Mouse (Mus musculus) gastrocnemius, postnatal 4 days (tissue): Measurements from ENCODE around the gene Wdr45b. TPM values are rescaled to one million over a fixed set of nuclear protein-coding genes. Genes with fewer than 3 reads are reported as not detected.
"Not testable (repeated sequence)": the region's sequence is repeated elsewhere in the genome, so short reads cannot be mapped to it uniquely, and the experiment has no call there.

Experiments
- DNase-seq, 2 experiments: peaks; one replicate each; pipeline ENCODE4 v3.0.0; 2021 to 2022; ENCODE audit warnings: low spot score in 2 of 2, mixed read lengths in 2 of 2
- long read RNA-seq, 2 experiments: library from polyadenylated mRNA; stranded (forward); transcript quantifications; one replicate each; pipeline ENCODE4 v2.0.0; 2021
- total RNA-seq, 2 experiments: library from RNA; stranded (reverse); gene quantifications; 2 replicates each; pipeline ENCODE4 v1.2.3; 2021

Wdr45b gene
- 10 to 100 TPM; 60.8 to 61.9 TPM for total RNA-seq
- long read RNA-seq, experiment 1, transcript Wdr45b-201 (10 exons, 2,321 nt) = major isoform, 106 of 134 reads
- long read RNA-seq, experiment 1, partial matches to known transcripts = 8 of 134 reads
- long read RNA-seq, experiment 1, other reads (novel, unspliced or antisense) = 20 of 134 reads
- long read RNA-seq, experiment 2, transcript Wdr45b-201 (10 exons, 2,321 nt) = major isoform, 104 of 116 reads
- long read RNA-seq, experiment 2, partial matches to known transcripts = 1 of 116 reads
- long read RNA-seq, experiment 2, other reads (novel, unspliced or antisense) = 11 of 116 reads

- DNase-seq = peak; percentile 95 to 99
These were observed at the start of gene Wdr45b for GRCm38 (mm10) chr11:121354091-121354707. TSS of gene Wdr45b (minus strand) at chr11:121354445.

GRCm38 (mm10) chr11:121392405-121392804, 38.2 kb upstream of the Wdr45b start:
- no peak for DNase-seq

GRCm38 (mm10) chr11:121390793-121391192, 36.5 kb upstream of the Wdr45b start:
- no peak for DNase-seq

- DNase-seq = no peak
These were observed 34.3 kb upstream of the Wdr45b start for GRCm38 (mm10) chr11:121388554-121388945.

- DNase-seq = peak; percentile 78 to 94
These were observed 33.7 kb upstream of the Wdr45b start, which contains the start of gene Rab40b for GRCm38 (mm10) chr11:121387750-121388553. TSS of gene Rab40b (minus strand) at chr11:121388251.

- no peak for DNase-seq
These were observed 26.0 kb upstream of the Wdr45b start for GRCm38 (mm10) chr11:121380294-121380693.

GRCm38 (mm10) chr11:121378644-121379043, 24.4 kb upstream of the Wdr45b start:
- DNase-seq = no peak

- no peak for DNase-seq
These were observed 19.1 kb upstream of the Wdr45b start for GRCm38 (mm10) chr11:121373305-121373704.

GRCm38 (mm10) chr11:121370337-121370994, 16.2 kb upstream of the Wdr45b start:
- DNase-seq = no peak

GRCm38 (mm10) chr11:121369622-121370021, 15.4 kb upstream of the Wdr45b start:
- DNase-seq = peak in 1 of 2 experiments; percentile 36

- no peak for DNase-seq
These were observed 14.5 kb upstream of the Wdr45b start for GRCm38 (mm10) chr11:121368731-121369130.

GRCm38 (mm10) chr11:121367170-121367707, 13.0 kb upstream of the Wdr45b start:
- no peak for DNase-seq

GRCm38 (mm10) chr11:121362212-121362611, 8.0 kb upstream of the Wdr45b start:
- DNase-seq = peak in 1 of 2 experiments; percentile 18

- DNase-seq = peak in 1 of 2 experiments; percentile 30
These were observed 737 bp downstream of the Wdr45b start for GRCm38 (mm10) chr11:121353326-121354090.

- DNase-seq = not testable (repeated sequence)
These were observed 5.5 kb downstream of the Wdr45b start for GRCm38 (mm10) chr11:121348727-121349126.

- DNase-seq = no peak
These were observed 6.1 kb downstream of the Wdr45b start for GRCm38 (mm10) chr11:121348166-121348565.

GRCm38 (mm10) chr11:121347036-121347435, 7.2 kb downstream of the Wdr45b start:
- DNase-seq = peak in 1 of 2 experiments; percentile 31

- DNase-seq = not testable (repeated sequence)
These were observed 11.8 kb downstream of the Wdr45b start for GRCm38 (mm10) chr11:121342423-121342822.

GRCm38 (mm10) chr11:121340287-121340686, 14.0 kb downstream of the Wdr45b start:
- DNase-seq = no peak

- DNase-seq = no peak
These were observed 14.6 kb downstream of the Wdr45b start for GRCm38 (mm10) chr11:121339647-121340046.
